Mouse (Mus musculus): ENCODE measurements around the gene Flnc. TPM values are rescaled to one million over a fixed set of nuclear protein-coding genes. Genes with fewer than 3 reads are reported as not detected.

The Flnc gene
- total and polyA plus RNA-seq, 2 experiments: 0.04 to 0.28 TPM

- 85% methylated on average over 4 of the region's 4 CpGs for WGBS
- H3K27ac ChIP-seq (replicated peaks; ENCODE audit: insufficient read depth, low read depth, low read length): no peak overlapping the region
- TF ChIP-seq CTCF (IDR thresholded peaks at IDR 0.05; ENCODE audit: low read depth, low read length): no peak
- no peak for TF ChIP-seq POLR2A (IDR thresholded peaks at IDR 0.05; ENCODE audit: extremely low read depth, insufficient read depth, low read length)
- H3K36me3 ChIP-seq (ENCODE audit: control insufficient read depth, insufficient read depth, low read length): no peaks in the 10 kb centered on the region
- H3K4me1 ChIP-seq (ENCODE audit: control insufficient read depth, insufficient read depth, low read length): peaks cover 6% of the 10 kb centered on the region
- DNase-seq (ENCODE audit: extremely low read depth, low read depth, low spot score): no peak
- no peak overlapping the region for H3K9ac ChIP-seq (ENCODE audit: low read depth, low read length)
- H3K4me3 ChIP-seq (ENCODE audit: insufficient read depth, low read depth, low read length): no peak overlapping the region
- peaks cover 12% of the 10 kb centered on the region; the same call in 1 of the 2 replicates for H3K27me3 ChIP-seq (ENCODE audit: control insufficient read depth, insufficient read depth, low read length)
- no peaks in the 10 kb centered on the region for H3K79me2 ChIP-seq (ENCODE audit: control insufficient read depth, insufficient read depth, low read length)
Measured at GRCm38 (mm10) chr6:29399851-29400250, 33.2 kb upstream of the Flnc start.

- TF ChIP-seq POLR2A (IDR thresholded peaks at IDR 0.05; ENCODE audit: extremely low read depth, insufficient read depth, low read length): no peak
- no peak for TF ChIP-seq CTCF (IDR thresholded peaks at IDR 0.05; ENCODE audit: low read depth, low read length)
- DNase-seq (ENCODE audit: extremely low read depth, low read depth, low spot score): no peak
- Histone ChIP-seq H3K27me3 (ENCODE audit: control insufficient read depth, insufficient read depth, low read length) (peaks cover 6% of the 10 kb centered on the region; the same call in 1 of the 2 replicates), H3K4me1 (ENCODE audit: control insufficient read depth, insufficient read depth, low read length) (no peaks in the 10 kb centered on the region), H3K9ac (ENCODE audit: low read depth, low read length) (no peak overlapping the region), H3K36me3 (ENCODE audit: control insufficient read depth, insufficient read depth, low read length) (no peaks in the 10 kb centered on the region), H3K27ac (replicated peaks; ENCODE audit: insufficient read depth, low read depth, low read length) (no peak overlapping the region), H3K79me2 (ENCODE audit: control insufficient read depth, insufficient read depth, low read length) (no peaks in the 10 kb centered on the region), H3K4me3 (ENCODE audit: insufficient read depth, low read depth, low read length) (no peak overlapping the region)
- WGBS: 12% methylated on average over 34 of the region's 34 CpGs
Measured at GRCm38 (mm10) chr6:29402693-29403342, 30.2 kb upstream of the Flnc start.

GRCm38 (mm10) chr6:29406412-29406811, 26.6 kb upstream of the Flnc start:
- WGBS: 83% methylated on average over 6 of the region's 6 CpGs
- no peak overlapping the region for H3K27ac ChIP-seq (replicated peaks; ENCODE audit: insufficient read depth, low read depth, low read length)
- peaks cover 6% of the 10 kb centered on the region; the same call in 1 of the 2 replicates for H3K27me3 ChIP-seq (ENCODE audit: control insufficient read depth, insufficient read depth, low read length)
- no peaks in the 10 kb centered on the region for H3K4me1 ChIP-seq (ENCODE audit: control insufficient read depth, insufficient read depth, low read length)
- H3K9ac ChIP-seq (ENCODE audit: low read depth, low read length): no peak overlapping the region
- DNase-seq (ENCODE audit: extremely low read depth, low read depth, low spot score): no peak
- no peak overlapping the region for H3K4me3 ChIP-seq (ENCODE audit: insufficient read depth, low read depth, low read length)
- no peaks in the 10 kb centered on the region for H3K79me2 ChIP-seq (ENCODE audit: control insufficient read depth, insufficient read depth, low read length)
- no peaks in the 10 kb centered on the region for H3K36me3 ChIP-seq (ENCODE audit: control insufficient read depth, insufficient read depth, low read length)
- TF ChIP-seq POLR2A (IDR thresholded peaks at IDR 0.05; ENCODE audit: extremely low read depth, insufficient read depth, low read length) (no peak), CTCF (IDR thresholded peaks at IDR 0.05; ENCODE audit: low read depth, low read length) (no peak)

- peak; percentile 6 for DNase-seq (ENCODE audit: extremely low read depth, low read depth, low spot score)
- H3K4me1 ChIP-seq (ENCODE audit: control insufficient read depth, insufficient read depth, low read length): no peaks in the 10 kb centered on the region
- H3K27ac ChIP-seq (replicated peaks; ENCODE audit: insufficient read depth, low read depth, low read length): no peak overlapping the region
- no peak for TF ChIP-seq CTCF (IDR thresholded peaks at IDR 0.05; ENCODE audit: low read depth, low read length)
- no peak for TF ChIP-seq POLR2A (IDR thresholded peaks at IDR 0.05; ENCODE audit: extremely low read depth, insufficient read depth, low read length)
- H3K4me3 ChIP-seq (ENCODE audit: insufficient read depth, low read depth, low read length): no peak overlapping the region
- WGBS: 80% methylated on average over 9 of the region's 9 CpGs
- no peaks in the 10 kb centered on the region for H3K36me3 ChIP-seq (ENCODE audit: control insufficient read depth, insufficient read depth, low read length)
- no peaks in the 10 kb centered on the region for H3K27me3 ChIP-seq (ENCODE audit: control insufficient read depth, insufficient read depth, low read length)
- no peaks in the 10 kb centered on the region for H3K79me2 ChIP-seq (ENCODE audit: control insufficient read depth, insufficient read depth, low read length)
- H3K9ac ChIP-seq (ENCODE audit: low read depth, low read length): no peak overlapping the region
Measured at GRCm38 (mm10) chr6:29415446-29415845, 17.6 kb upstream of the Flnc start.

- H3K4me3 ChIP-seq (ENCODE audit: insufficient read depth, low read depth, low read length): no peak overlapping the region
- no peak for DNase-seq (ENCODE audit: extremely low read depth, low read depth, low spot score)
- no peak overlapping the region for H3K27ac ChIP-seq (replicated peaks; ENCODE audit: insufficient read depth, low read depth, low read length)
- TF ChIP-seq CTCF (IDR thresholded peaks at IDR 0.05; ENCODE audit: low read depth, low read length) (no peak), POLR2A (IDR thresholded peaks at IDR 0.05; ENCODE audit: extremely low read depth, insufficient read depth, low read length) (no peak)
- H3K27me3 ChIP-seq (ENCODE audit: control insufficient read depth, insufficient read depth, low read length): no peaks in the 10 kb centered on the region
- no peaks in the 10 kb centered on the region for H3K36me3 ChIP-seq (ENCODE audit: control insufficient read depth, insufficient read depth, low read length)
- H3K79me2 ChIP-seq (ENCODE audit: control insufficient read depth, insufficient read depth, low read length): no peaks in the 10 kb centered on the region
- 85% methylated on average over 2 of the region's 2 CpGs for WGBS
- H3K9ac ChIP-seq (ENCODE audit: low read depth, low read length): no peak overlapping the region
- H3K4me1 ChIP-seq (ENCODE audit: control insufficient read depth, insufficient read depth, low read length): no peaks in the 10 kb centered on the region
Measured at GRCm38 (mm10) chr6:29420596-29420995, 12.5 kb upstream of the Flnc start.

GRCm38 (mm10) chr6:29425118-29425517, 7.9 kb upstream of the Flnc start:
- Histone ChIP-seq H3K9ac (ENCODE audit: low read depth, low read length) (no peak overlapping the region), H3K79me2 (ENCODE audit: control insufficient read depth, insufficient read depth, low read length) (no peaks in the 10 kb centered on the region), H3K4me3 (ENCODE audit: insufficient read depth, low read depth, low read length) (no peak overlapping the region), H3K36me3 (ENCODE audit: control insufficient read depth, insufficient read depth, low read length) (no peaks in the 10 kb centered on the region), H3K4me1 (ENCODE audit: control insufficient read depth, insufficient read depth, low read length) (no peaks in the 10 kb centered on the region), H3K27ac (replicated peaks; ENCODE audit: insufficient read depth, low read depth, low read length) (no peak overlapping the region), H3K27me3 (ENCODE audit: control insufficient read depth, insufficient read depth, low read length) (no peaks in the 10 kb centered on the region)
- TF ChIP-seq POLR2A (IDR thresholded peaks at IDR 0.05; ENCODE audit: extremely low read depth, insufficient read depth, low read length) (no peak), CTCF (IDR thresholded peaks at IDR 0.05; ENCODE audit: low read depth, low read length) (no peak)
- WGBS: 91% methylated on average over 8 of the region's 8 CpGs
- DNase-seq (ENCODE audit: extremely low read depth, low read depth, low spot score): no peak

Data from liver, adult 2 months (tissue).